Mouse (Mus musculus): Measurements from ENCODE around the gene Ets2. TPM values are rescaled to one million over a fixed set of nuclear protein-coding genes. Genes with fewer than 3 reads are reported as not detected.
A peak's percentile ranks its signal among the peaks of the same experiment; 100 is the strongest.
"Not testable (repeated sequence)": the region's sequence is repeated elsewhere in the genome, so short reads cannot be mapped to it uniquely, and the experiment has no call there.

The Ets2 gene
- total RNA-seq, 2 experiments from 2014 or later, result 7.0 to 9.9 TPM

GRCm38 (mm10) chr16:95696599-95696998 is 5.3 kb upstream of the Ets2 start:
- ATAC-seq (replicated peaks; ENCODE audit: poor library complexity), result no peak

GRCm38 (mm10) chr16:95699721-95700120 is 2.2 kb upstream of the Ets2 start:
- ATAC-seq (replicated peaks; ENCODE audit: poor library complexity), result no peak

GRCm38 (mm10) chr16:95700224-95700623 is 1.7 kb upstream of the Ets2 start:
- ATAC-seq (replicated peaks; ENCODE audit: poor library complexity), result no peak

DNA sequence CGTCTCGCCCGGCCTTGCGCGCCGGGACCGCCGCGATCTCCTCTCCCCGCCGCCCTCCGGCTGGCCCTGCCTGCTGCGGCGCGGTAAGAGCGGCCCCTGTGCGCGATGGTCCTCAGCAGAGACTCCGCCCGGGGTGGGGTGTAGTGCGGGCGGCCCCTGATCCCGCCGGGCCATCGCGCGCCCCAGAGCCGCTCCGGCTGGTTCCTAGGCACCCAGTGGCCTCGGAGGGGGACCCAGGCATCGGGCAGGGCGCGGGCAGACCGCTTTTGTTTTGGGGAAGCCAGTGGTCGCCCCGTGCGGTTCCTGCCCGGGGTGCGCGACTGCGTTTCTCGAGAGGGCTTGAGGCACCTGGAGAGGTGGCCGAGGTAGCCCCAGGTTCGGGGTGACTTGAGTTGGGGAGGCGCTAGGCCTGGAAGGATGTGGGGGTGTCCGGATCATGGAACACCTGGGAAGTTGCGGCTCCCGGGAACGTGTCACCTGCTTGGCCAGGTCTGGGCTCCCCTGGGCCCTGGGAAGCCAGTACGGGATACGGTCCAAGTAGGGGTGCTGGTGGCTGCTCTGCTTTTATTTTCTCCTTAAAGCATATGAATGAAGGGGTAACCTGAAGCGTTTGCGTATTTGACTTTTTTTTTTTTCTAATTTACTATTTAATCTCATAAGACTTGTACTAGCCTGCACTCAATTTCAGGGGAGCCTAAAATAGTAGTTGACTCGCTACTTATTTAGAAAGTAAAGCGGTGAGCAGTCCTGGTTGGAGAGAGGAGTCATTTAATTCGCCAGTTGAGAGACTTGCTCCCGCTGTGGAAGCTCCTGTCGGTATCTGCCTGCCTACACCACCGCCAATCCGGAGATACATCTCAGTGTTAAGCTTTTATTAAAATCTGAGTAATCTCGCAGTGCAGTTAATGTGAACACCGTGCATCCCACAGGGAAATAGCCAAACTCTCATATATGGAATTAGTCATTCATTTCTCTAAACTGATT is 979 bp downstream of the Ets2 start:
- ATAC-seq (replicated peaks; ENCODE audit: poor library complexity), result peak; percentile 40; the same call in 1 of the 2 replicates

DNA sequence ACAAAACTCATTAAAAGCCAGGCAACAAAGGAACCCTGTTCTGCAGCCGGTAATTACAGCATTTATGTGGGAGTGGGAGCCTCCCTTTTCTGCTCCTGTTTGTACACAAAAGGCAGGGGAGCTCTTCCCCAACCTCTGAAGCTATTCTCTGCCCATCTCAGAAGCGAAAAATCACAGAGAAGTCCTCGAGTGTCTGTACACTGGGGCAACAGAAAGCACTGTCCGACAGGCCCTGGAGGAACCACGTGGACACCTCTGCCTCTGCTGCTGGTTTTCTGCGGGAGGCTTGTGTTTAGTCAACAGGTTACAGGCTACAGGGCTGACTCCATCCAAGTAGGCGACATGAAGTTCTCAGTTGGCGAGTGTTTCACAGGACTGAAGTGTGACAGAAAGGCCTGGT is 2.1 kb downstream of the Ets2 start:
- ATAC-seq (replicated peaks; ENCODE audit: poor library complexity), result no peak

DNA sequence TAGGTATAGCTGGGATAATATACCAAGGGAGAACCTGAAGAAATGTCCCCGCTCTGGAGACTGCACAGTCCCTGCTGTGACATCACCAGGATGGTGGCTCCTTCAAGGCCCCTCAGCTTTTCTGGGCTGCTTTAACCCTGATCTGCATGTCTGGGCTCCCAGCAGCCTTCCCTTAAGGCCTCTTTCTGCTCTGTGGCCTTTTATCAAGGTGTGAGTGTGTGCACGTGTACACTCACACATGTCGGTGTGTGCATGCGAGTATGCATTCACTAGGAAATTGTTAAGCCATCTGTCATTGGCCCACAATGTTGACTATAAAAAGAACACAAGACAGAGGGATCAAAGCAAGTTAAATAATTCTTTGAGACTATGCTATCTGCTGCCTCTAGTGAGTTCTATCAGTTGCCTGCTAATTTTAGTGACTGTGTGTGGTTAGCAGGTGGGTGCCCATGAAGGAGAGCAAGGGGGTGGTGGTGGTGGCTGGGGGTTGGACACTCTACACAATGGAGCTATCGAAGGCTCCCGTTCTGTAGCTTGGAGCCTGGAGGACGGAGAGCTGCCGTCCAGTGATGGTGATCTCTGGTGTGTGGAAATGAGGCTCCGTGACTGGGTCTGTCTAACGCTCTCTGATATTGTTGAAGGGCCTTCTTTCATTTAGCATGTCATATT is 2.9 kb downstream of the Ets2 start:
- ATAC-seq (replicated peaks; ENCODE audit: poor library complexity), result no peak

DNA sequence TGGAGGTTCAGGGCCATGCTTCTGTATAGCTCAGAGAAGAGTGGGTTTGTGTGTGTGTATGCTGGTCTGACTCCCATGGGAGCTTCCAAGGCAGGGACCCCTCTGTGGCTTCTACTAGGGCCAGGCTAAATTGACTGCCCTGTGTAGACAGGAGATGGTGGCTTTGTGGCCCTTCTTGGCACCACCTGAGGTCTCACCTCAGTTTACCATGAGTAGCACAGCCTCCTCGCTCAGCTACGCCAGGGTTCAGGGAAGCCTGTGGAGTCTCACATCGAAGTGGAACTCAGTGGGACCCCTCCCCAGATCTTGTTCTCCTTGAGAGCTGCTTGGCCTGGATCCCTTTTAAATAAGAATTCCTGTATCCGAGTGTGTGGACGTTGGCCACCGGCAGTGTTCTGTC is 3.9 kb downstream of the Ets2 start:
- ATAC-seq (replicated peaks; ENCODE audit: poor library complexity), result no peak

DNA sequence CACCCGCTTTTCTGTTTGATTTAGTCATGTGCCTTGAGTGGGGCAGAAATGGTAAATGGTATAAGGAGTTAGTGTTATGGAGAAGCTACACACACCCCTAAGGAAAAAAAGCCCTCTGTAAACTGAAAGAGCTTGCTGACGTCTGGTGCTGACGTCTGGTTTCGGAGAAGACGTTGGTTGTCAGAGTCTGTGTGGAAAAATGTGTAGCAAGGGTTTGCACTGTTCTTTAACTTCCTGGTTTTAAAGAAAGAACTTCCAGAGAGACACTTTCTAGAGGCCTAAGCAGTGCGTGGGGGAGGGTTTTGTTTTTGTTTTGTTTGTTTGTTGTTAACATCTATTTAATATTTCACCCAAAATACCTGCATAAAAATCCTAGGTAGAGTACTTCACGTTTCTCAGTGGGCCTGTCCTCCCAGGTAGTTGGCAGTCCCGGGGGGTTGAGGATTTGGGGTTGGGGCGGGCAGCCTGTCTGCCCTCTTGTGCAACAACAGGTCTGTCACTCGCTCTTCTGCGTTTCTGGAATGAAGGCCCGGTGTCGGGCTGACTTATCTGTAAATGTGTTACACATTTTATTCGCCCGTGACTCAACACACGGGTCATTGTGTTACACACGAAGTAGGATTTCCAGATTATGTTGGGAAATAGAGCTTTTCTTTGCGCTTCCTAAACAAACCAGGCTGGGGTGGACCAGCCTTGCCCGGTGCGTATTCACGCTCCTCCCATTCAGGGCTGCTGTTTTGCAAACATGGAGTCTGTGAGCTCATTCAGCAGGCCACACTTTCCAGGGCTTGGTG is 6.5 kb downstream of the Ets2 start:
- peak; percentile 76 for ATAC-seq (replicated peaks; ENCODE audit: poor library complexity)

GRCm38 (mm10) chr16:95709175-95709574 is 7.3 kb downstream of the Ets2 start:
- ATAC-seq (replicated peaks; ENCODE audit: poor library complexity), result no peak

DNA sequence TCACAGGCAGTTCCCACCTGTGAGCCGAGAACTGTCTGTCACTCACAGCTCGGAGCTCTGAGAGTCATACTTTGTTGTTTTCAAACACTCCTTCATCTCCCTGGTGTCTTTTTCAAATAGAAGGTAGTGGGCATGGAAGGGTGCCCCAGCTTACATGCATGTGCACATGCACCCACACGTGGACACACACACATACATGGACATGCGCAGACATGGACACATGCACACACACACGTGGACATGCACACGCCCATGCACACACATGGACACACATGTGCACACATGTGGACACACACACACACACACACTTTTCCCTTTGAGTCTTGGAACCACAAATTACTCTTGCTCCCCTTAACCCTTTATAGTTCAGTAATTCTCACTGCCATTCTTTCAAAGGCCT is 8.3 kb downstream of the Ets2 start:
- ATAC-seq (replicated peaks; ENCODE audit: poor library complexity), result no peak

DNA sequence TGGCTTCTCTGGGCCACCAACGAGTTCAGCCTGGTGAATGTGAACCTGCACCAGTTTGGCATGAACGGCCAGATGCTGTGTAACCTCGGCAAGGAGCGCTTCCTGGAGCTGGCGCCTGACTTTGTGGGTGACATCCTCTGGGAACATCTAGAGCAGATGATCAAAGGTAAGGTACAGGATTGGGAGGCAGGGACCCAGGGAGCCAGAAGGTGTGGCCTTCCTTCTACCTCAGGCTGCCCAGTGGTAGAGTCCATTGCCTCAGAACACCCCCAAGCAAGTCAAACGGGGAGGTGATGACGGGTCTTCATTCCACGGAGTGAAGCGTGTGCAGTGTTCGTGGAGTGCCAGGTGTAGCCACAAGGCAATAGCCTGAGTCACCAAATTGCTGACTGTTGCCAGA is 10.2 kb downstream of the Ets2 start:
- no peak for ATAC-seq (replicated peaks; ENCODE audit: poor library complexity)

DNA sequence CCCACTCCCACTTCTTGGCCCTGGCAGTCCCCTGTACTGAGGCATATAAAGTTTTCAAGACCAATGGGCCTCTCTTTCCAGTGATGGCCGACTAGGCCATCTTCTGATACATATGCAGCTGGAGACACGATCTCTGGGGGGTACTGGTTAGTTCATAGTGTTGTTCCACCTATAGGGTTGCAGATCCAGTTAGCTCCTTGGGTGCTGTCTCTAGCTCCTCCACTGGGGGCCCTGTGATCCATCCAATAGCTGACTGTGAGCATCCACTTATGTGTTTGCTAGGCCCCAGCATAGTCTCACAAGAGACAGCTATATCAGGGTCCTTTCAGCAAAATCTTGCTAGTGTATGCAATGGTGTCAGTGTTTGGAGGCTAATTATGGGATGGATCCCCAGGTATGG is 11.2 kb downstream of the Ets2 start:
- ATAC-seq (replicated peaks; ENCODE audit: poor library complexity), result not testable (repeated sequence)

- ATAC-seq (replicated peaks; ENCODE audit: poor library complexity), result no peak
These were observed 13.2 kb downstream of the Ets2 start for GRCm38 (mm10) chr16:95715026-95715425.

DNA sequence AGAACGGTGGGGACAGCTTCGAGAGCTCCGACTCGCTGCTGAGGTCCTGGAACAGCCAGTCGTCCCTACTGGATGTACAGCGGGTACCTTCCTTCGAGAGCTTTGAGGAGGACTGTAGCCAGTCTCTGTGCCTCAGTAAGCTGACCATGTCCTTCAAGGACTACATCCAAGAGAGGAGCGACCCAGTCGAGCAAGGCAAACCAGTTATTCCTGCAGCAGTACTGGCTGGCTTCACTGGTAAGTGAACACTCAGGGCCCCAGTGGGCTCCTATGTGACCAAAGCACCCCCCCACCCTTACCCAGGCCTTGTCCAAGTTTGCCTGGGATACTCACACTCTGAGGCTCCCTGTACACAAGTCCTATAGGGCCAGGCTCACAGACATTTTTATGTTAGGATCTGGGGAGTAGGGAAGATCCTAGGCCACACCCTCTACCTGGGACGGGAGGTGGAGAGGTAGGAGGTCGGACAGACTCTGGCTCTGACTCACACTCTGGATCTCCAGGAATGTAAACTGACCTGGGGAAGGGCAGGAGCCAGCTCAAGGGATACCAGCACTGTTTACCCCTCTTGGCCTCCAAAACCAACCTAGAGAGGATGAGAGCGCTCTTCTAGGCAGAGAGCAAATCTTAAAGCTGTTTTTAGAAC is 14.3 kb downstream of the Ets2 start:
- ATAC-seq (replicated peaks; ENCODE audit: poor library complexity), result no peak

- ATAC-seq (replicated peaks; ENCODE audit: poor library complexity), result no peak
These were observed 15.8 kb downstream of the Ets2 start for GRCm38 (mm10) chr16:95717631-95718030.

DNA sequence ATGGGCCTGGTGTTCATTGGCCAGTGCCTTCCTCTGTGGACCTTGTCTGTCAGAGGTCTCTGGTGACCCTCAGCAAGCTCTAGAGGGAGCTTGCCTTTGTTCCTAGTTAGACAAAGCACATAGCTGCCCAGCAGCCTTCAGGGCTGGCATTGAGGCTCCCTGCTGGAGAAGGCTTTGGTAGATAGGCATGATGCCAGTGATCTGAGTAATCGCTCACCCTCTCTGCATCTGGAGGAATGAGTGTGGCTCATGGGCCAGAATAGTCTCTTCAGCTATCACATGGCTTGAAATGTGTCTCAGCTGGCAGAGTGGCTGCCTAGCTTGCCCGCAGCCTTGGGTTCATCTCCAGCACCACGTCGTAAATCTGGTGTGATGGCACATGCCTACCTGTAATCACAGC is 16.2 kb downstream of the Ets2 start:
- peak; percentile 96 for ATAC-seq (replicated peaks; ENCODE audit: poor library complexity)

DNA sequence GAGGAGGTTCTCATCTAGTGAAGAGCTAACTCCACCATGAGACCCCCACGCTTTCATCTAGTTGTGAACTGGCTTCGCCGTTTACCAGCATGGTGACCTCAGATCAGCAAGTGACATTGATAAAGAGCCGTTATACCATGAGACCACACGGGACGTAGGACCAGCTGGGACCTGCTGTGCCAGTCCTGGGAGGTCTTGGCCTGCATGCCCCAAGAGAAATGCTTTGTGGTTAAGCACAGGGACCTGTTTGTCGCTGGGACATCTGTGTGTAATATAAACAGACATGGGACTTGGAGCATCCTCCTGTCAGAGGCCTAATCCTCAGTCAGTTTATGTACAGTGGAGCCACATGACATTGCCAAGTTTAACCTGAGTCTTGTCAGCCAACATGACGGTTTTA is 18.7 kb downstream of the Ets2 start:
- no peak for ATAC-seq (replicated peaks; ENCODE audit: poor library complexity)

GRCm38 (mm10) chr16:95724251-95724650 is 22.4 kb downstream of the Ets2 start:
- ATAC-seq (replicated peaks; ENCODE audit: poor library complexity), result no peak

GRCm38 (mm10) chr16:95724776-95725175 is 22.9 kb downstream of the Ets2 start:
- no peak for ATAC-seq (replicated peaks; ENCODE audit: poor library complexity)

DNA sequence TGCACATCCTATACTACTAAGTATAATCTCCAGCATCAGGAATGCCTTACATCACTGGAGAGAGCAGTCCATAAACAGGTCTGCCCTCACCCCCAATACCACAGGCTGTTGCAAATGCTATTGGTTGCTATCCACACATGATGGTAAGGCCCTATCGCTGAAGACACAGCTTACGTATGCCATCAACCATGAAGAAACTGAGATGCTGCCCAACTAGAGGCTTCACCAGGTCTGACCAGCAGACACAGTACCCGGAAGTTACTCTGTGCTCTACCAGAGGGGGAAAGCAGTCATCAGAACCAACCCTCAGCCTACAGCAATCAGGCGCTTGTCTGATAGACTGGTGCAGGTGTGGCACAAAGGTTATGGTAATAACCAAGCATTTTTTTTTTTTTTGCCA is 24.9 kb downstream of the Ets2 start:
- ATAC-seq (replicated peaks; ENCODE audit: poor library complexity), result no peak
